In the genomic region with DNA sequence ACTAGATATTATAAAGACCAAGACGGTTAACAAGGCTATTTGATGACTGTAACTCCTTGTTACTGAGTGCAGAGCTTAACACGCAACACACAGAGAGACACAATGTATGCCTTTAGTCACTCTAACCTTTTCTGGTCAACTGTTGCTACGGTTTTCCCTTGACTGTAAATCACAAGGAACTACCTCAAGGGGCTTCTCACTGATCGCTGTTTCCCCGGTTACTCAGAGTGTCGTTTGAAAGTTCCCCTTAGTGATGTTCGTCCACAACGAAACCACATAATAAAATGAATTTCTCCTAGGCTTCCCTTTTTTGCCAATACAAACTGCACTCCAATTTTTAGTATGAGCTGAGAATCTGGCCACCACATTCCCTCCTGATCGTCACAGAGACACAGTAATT, we compare ENCODE assay signal across 9 mouse cellular contexts.
DNase-seq lines count a peak whose midpoint lies in the region; ATAC-seq lines count a peak whose summit lies in the region.
"Had no signal": no experiment of that assay in that cellular context is flagged by ENCODE, and none has a peak within 500 bp of the region (broad histone marks: within the 10 kb centered on the region; RNA-seq: fewer than 3 reads in every experiment).

No protein-coding gene starts in this region.

- H3K9me3 ChIP-seq in hindbrain, embryonic 12.5 days (replicated peaks) = no peaks in the 10 kb centered on the region
- H3K9me3 ChIP-seq in hindbrain, embryonic 10.5 days = no peaks in the 10 kb centered on the region
- H3K9me3 ChIP-seq in forebrain, embryonic 16.5 days (ENCODE audit: control insufficient read depth, low read length) = no peaks in the 10 kb centered on the region
- H3K9me3 ChIP-seq in midbrain, embryonic 15.5 days = no peaks in the 10 kb centered on the region

- H3K27me3 ChIP-seq in hindbrain, embryonic 12.5 days = no peaks in the 10 kb centered on the region; the same call in 1 of the 2 replicates
- H3K27me3 ChIP-seq in hindbrain, embryonic 10.5 days (ENCODE audit: insufficient read depth, poor library complexity, severe bottlenecking) = peaks cover 3% of the 10 kb centered on the region; the same call in 1 of the 2 replicates
- 0 out of 2 replicates have a peak, but pooled peaks cover 4% of the 10 kb centered on the region for H3K27me3 ChIP-seq in forebrain, embryonic 16.5 days (replicated peaks; ENCODE audit: control insufficient read depth, insufficient read depth, low read length)
- H3K27me3 ChIP-seq in midbrain, embryonic 15.5 days (replicated peaks) = 0 out of 2 replicates have a peak, but pooled peaks cover 3% of the 10 kb centered on the region

- no peaks in the 10 kb centered on the region for H3K36me3 ChIP-seq in hindbrain, embryonic 12.5 days
- H3K36me3 ChIP-seq in hindbrain, embryonic 10.5 days = no peaks in the 10 kb centered on the region
- H3K36me3 ChIP-seq in forebrain, embryonic 16.5 days (ENCODE audit: control insufficient read depth, insufficient read depth) = no peaks in the 10 kb centered on the region
- H3K36me3 ChIP-seq in midbrain, embryonic 15.5 days (replicated peaks) = no peaks in the 10 kb centered on the region

- no peak for DNase-seq in hindbrain, embryonic 10.5 days (ENCODE audit: low spot score)
- DNase-seq in ovary, postnatal 10 days (ENCODE audit: low spot score) = no peak
- DNase-seq in cerebellum, postnatal 4 days (ENCODE audit: low spot score in 2 of 2) = no peak
- DNase-seq in right cerebral cortex, adult 18-20 months = no peak
- DNase-seq: thymus, postnatal 36 days had no signal

- no peak overlapping the region for H3K9ac ChIP-seq in hindbrain, embryonic 12.5 days
- H3K9ac ChIP-seq in forebrain, embryonic 16.5 days (replicated peaks; ENCODE audit: low read depth, low read length) = no peak overlapping the region
- no peak overlapping the region for H3K9ac ChIP-seq in midbrain, embryonic 15.5 days

- no peak for ATAC-seq in hindbrain, embryonic 12.5 days (ENCODE audit: low FRiP score)
- ATAC-seq in forebrain, embryonic 16.5 days = no peak
- ATAC-seq in midbrain, embryonic 15.5 days (replicated peaks) = no peak

- H3K4me2 ChIP-seq in hindbrain, embryonic 12.5 days (replicated peaks) = peak overlapping the region; percentile 29
- H3K4me2 ChIP-seq in forebrain, embryonic 16.5 days (ENCODE audit: low read length) = peak overlapping the region; percentile 45
- H3K4me2 ChIP-seq in midbrain, embryonic 15.5 days = peak overlapping the region; percentile 33

- no peak overlapping the region; the same call in 1 of the 2 replicates for H3K4me3 ChIP-seq in hindbrain, embryonic 12.5 days
- no peak overlapping the region for H3K4me3 ChIP-seq in hindbrain, embryonic 10.5 days
- no peak overlapping the region for H3K4me3 ChIP-seq in brown adipose tissue, adult 24 weeks (ENCODE audit: insufficient read depth, low read depth, low read length)
- peak overlapping the region; percentile 28 for H3K4me3 ChIP-seq in forebrain, embryonic 16.5 days (replicated peaks; ENCODE audit: low read length)
- peak overlapping the region; percentile 4 for H3K4me3 ChIP-seq in midbrain, embryonic 15.5 days

- WGBS in hindbrain, embryonic 12.5 days = 39% methylated on average over 9 of the region's 9 CpGs
- whole genome bisulfite sequencing in hindbrain, embryonic 10.5 days = 59% methylated on average over 9 of the region's 9 CpGs
- WGBS in forebrain, embryonic 16.5 days = 46% methylated on average over 9 of the region's 9 CpGs
- WGBS in midbrain, embryonic 15.5 days = 35% methylated on average over 9 of the region's 9 CpGs

- no peak overlapping the region for H3K27ac ChIP-seq in hindbrain, embryonic 12.5 days
- no peak overlapping the region for H3K27ac ChIP-seq in hindbrain, embryonic 10.5 days
- 0 out of 2 replicates have a peak overlapping the region, but pooled peaks have one; percentile 8 for H3K27ac ChIP-seq in brown adipose tissue, adult 24 weeks (replicated peaks; ENCODE audit: low read depth, low read length)
- peak overlapping the region; percentile 60 for H3K27ac ChIP-seq in forebrain, embryonic 16.5 days (ENCODE audit: low read length)
- H3K27ac ChIP-seq in midbrain, embryonic 15.5 days = no peak overlapping the region

- H3K4me1 ChIP-seq in hindbrain, embryonic 12.5 days = peaks cover 48% of the 10 kb centered on the region
- H3K4me1 ChIP-seq in hindbrain, embryonic 10.5 days (replicated peaks) = peaks cover 70% of the 10 kb centered on the region
- peaks cover 9% of the 10 kb centered on the region; the same call in 1 of the 2 replicates for H3K4me1 ChIP-seq in brown adipose tissue, adult 24 weeks (ENCODE audit: control insufficient read depth, insufficient read depth, insufficient read length, low read length)
- peaks cover 30% of the 10 kb centered on the region for H3K4me1 ChIP-seq in forebrain, embryonic 16.5 days (replicated peaks; ENCODE audit: control insufficient read depth, insufficient read depth, low read length)
- peaks cover 48% of the 10 kb centered on the region for H3K4me1 ChIP-seq in midbrain, embryonic 15.5 days

Comparison
In these comparisons a context has a peak if more than half of its experiments do, and no peak if none do; other contexts are left out.
1. H3K27ac ChIP-seq: peak in brown adipose tissue, adult 24 weeks (single experiment) and forebrain, embryonic 16.5 days (single experiment); none in hindbrain, embryonic 12.5 days (single experiment), hindbrain, embryonic 10.5 days (single experiment) and midbrain, embryonic 15.5 days (single experiment).
2. H3K4me3 ChIP-seq: peak in forebrain, embryonic 16.5 days (single experiment) and midbrain, embryonic 15.5 days (single experiment); none in hindbrain, embryonic 12.5 days (single experiment), hindbrain, embryonic 10.5 days (single experiment) and brown adipose tissue, adult 24 weeks (single experiment).
3. Peak in every context shown above with its lines, with median percentiles within 50 percentile points of each other: H3K4me2 ChIP-seq.